Mouse (Mus musculus) liver, embryonic 11.5 days (tissue): ENCODE measurements around the gene Gm3625. TPM values are rescaled to one million over a fixed set of nuclear protein-coding genes. Genes with fewer than 3 reads are reported as not detected.

Experiments
- ATAC-seq: fragments of 200-750 bp; cut with Nextera tagmentation; replicated peaks from 2 replicates; pipeline ENCODE4 v1.8.0; 2017; ENCODE audit warnings: moderate number of reproducible peaks, mild to moderate bottlenecking, moderate TSS enrichment, moderate library complexity; ENCODE audit not compliant: low FRiP score
- DNase-seq: peaks from one replicate; pipeline ENCODE4 v3.0.0-alpha.2; 2017; ENCODE audit warnings: low spot score
- H3K27ac ChIP-seq: fragments of 300-500 bp; sonication (generic); 2 replicates; pipeline ENCODE4 v1.5.1; 2014; ENCODE audit warnings: mild to moderate bottlenecking, low read depth, low read length, control low read depth
- H3K27me3 ChIP-seq: fragments of 300-500 bp; sonication (generic); replicated peaks from 2 replicates; pipeline ENCODE4 v1.6.1; 2014; ENCODE audit warnings: low read length, mixed read lengths; ENCODE audit not compliant: control insufficient read depth, insufficient read depth
- H3K36me3 ChIP-seq: fragments of 300-500 bp; sonication (generic); 2 replicates; pipeline ENCODE4 v1.6.1; 2014; ENCODE audit warnings: mild to moderate bottlenecking, low read length, moderate library complexity, mixed read lengths; ENCODE audit not compliant: control insufficient read depth, insufficient read depth
- H3K4me1 ChIP-seq: fragments of 300-500 bp; sonication (generic); replicated peaks from 2 replicates; pipeline ENCODE4 v1.6.1; 2014; ENCODE audit warnings: low read length, mixed read lengths; ENCODE audit not compliant: control insufficient read depth, insufficient read depth
- H3K4me2 ChIP-seq: fragments of 300-500 bp; sonication (generic); 2 replicates; pipeline ENCODE4 v1.6.1; 2014; ENCODE audit warnings: mild to moderate bottlenecking, control low read depth, moderate library complexity
- H3K4me3 ChIP-seq: fragments of 300-500 bp; sonication (generic); 2 replicates; pipeline ENCODE4 v1.5.1; 2014; ENCODE audit warnings: low read depth, low read length, control low read depth
- H3K9ac ChIP-seq: fragments of 300-500 bp; sonication (generic); 2 replicates; pipeline ENCODE4 v1.6.1; 2014; ENCODE audit warnings: low read depth, low read length, control low read depth
- H3K9me3 ChIP-seq: fragments of 300-500 bp; sonication (generic); 2 replicates; pipeline ENCODE4 v1.6.1; 2016; ENCODE audit warnings: low read length, inconsistent platforms, mixed read lengths; ENCODE audit not compliant: control insufficient read depth
- WGBS: fragments of 180-500 bp; shearing (Covaris S2); extraction: QIAGEN DNeasy Blood & Tissue Kit; methylation state at CpG from one replicate; pipeline ENCODE4 v1.1.7; 2014; 5-methylcytosine and 5-hydroxymethylcytosine counted together
- polyA plus RNA-seq: library from polyadenylated mRNA; unstranded; fragments of >200 nt; fragmentation: Nextera tagmentation; extraction: Ambion mirVana; gene quantifications from 2 replicates; pipeline ENCODE4 v1.2.1, GENCODE M21; 2014

Gene Gm3625
- not detected in 2 replicates for polyA plus RNA-seq

- Histone ChIP-seq H3K36me3 (no peaks in the 10 kb centered on the region), H3K9me3 (no peaks in the 10 kb centered on the region), H3K27ac (peak within 1 kb of the TSS; percentile 81), H3K9ac (peak within 1 kb of the TSS; percentile 88), H3K27me3 (no peaks in the 10 kb centered on the region), H3K4me1 (peaks cover 5% of the 10 kb centered on the region), H3K4me2 (peak within 1 kb of the TSS; percentile 77), H3K4me3 (peak within 1 kb of the TSS; percentile 85)
- peak; percentile 87 for ATAC-seq
- peak; percentile 78 for DNase-seq
- WGBS = under 1% methylated on average over 46 of the region's 49 CpGs
Measured at GRCm38 (mm10) chr12:4592541-4593165, at the start of gene Gm3625, which contains the start of gene Itsn2. Gene Gm3625, minus strand, starts transcription at chr12:4592927. Gene Itsn2, plus strand, starts transcription at chr12:4592638.

DNA sequence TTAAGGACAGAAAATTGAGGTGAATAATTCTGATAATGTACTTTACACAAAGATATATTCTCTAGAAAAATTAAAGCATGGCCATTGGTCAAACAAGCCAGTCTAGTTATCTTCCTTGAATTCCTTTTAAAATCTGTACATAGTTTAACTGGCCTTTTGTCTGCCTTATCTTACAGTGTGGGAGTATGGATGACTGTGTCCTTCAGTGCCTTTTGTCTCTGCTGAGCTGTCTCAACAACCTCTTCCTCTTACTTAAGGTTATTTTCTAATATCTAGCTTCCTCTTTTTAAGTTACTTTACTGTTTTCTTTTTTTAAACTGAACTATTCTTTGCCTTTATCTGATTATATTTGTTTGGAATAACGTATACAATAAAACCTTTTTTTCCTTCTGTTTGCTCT is 48.0 kb upstream of the Gm3625 start:
- no peaks in the 10 kb centered on the region for H3K27me3 ChIP-seq

DNA sequence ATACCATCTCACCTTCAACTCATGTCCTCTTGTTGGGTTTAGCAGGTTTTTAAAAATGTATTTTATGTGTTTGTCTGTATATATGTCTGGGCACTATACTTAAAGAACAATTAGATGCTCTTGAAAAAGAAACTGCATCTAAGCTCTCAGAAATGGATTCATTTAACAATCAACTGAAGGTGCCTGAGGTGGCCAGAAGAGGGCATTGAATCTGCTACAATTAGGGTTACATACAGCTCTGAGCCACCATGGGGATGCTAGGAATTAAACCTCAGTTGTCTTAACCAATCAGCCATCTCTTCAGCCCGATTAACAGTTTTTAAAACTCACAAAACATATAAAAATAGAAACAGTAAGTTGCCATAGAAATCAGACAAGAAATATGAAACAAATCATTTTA is 45.7 kb upstream of the Gm3625 start:
- H3K27me3 ChIP-seq = no peaks in the 10 kb centered on the region
- H3K4me1 ChIP-seq = no peaks in the 10 kb centered on the region
- no peak overlapping the region for H3K4me3 ChIP-seq
- peaks cover 22% of the 10 kb centered on the region for H3K36me3 ChIP-seq
- H3K9me3 ChIP-seq = no peaks in the 10 kb centered on the region
- DNase-seq = no peak
- 81% methylated on average over 1 of the region's 1 CpGs for WGBS
- ATAC-seq = no peak
- H3K27ac ChIP-seq = no peak overlapping the region
- H3K9ac ChIP-seq = no peak overlapping the region
- H3K4me2 ChIP-seq = no peak overlapping the region

More for the DNA sequence above, 48.0 kb upstream of the Gm3625 start:
- ATAC-seq (no peak), DNase-seq (no peak)
- no peaks in the 10 kb centered on the region for H3K4me1 ChIP-seq
- no peak overlapping the region for H3K9ac ChIP-seq
- H3K9me3 ChIP-seq = no peaks in the 10 kb centered on the region
- no peak overlapping the region for H3K4me3 ChIP-seq
- peaks cover 17% of the 10 kb centered on the region for H3K36me3 ChIP-seq
- H3K27ac ChIP-seq = no peak overlapping the region
- 85% methylated on average over 1 of the region's 1 CpGs for WGBS
- H3K4me2 ChIP-seq = no peak overlapping the region

DNA sequence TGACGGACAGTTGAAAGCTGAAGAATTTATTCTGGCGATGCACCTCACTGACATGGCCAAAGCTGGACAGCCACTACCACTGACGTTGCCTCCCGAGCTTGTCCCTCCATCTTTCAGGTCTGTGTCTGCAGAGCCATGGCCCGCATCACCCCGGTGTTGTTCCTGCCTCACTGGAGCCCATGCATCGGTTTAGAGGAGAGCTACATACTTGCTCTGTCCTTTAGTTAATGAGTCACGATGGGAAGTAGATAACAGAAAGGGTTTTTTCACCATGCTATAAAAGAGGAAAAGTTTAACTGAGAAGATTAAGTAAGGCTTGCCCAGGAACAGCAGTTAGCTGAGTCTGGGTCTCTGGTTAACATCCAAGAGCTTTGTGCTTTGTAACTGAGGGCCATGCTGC is 40.2 kb upstream of the Gm3625 start:
- H3K27ac ChIP-seq = no peak overlapping the region
- no peaks in the 10 kb centered on the region for H3K9me3 ChIP-seq
- H3K4me1 ChIP-seq = no peaks in the 10 kb centered on the region
- DNase-seq (no peak), ATAC-seq (no peak)
- 92% methylated on average over 8 of the region's 8 CpGs for WGBS
- no peak overlapping the region for H3K4me2 ChIP-seq
- H3K9ac ChIP-seq = no peak overlapping the region
- peaks cover 19% of the 10 kb centered on the region for H3K36me3 ChIP-seq
- no peaks in the 10 kb centered on the region for H3K27me3 ChIP-seq
- H3K4me3 ChIP-seq = no peak overlapping the region

GRCm38 (mm10) chr12:4624201-4624600 is 31.5 kb upstream of the Gm3625 start:
- no peak for ATAC-seq
- WGBS = 57% methylated on average over 1 of the region's 1 CpGs

GRCm38 (mm10) chr12:4614722-4615121 is 22.0 kb upstream of the Gm3625 start:
- Histone ChIP-seq H3K9ac (no peak overlapping the region), H3K36me3 (no peaks in the 10 kb centered on the region), H3K9me3 (no peaks in the 10 kb centered on the region), H3K27me3 (no peaks in the 10 kb centered on the region), H3K4me1 (no peaks in the 10 kb centered on the region), H3K4me2 (no peak overlapping the region), H3K4me3 (no peak overlapping the region), H3K27ac (no peak overlapping the region)
- DNase-seq (no peak), ATAC-seq (no peak)
- 44% methylated on average over 2 of the region's 2 CpGs for WGBS

More at GRCm38 (mm10) chr12:4624201-4624600, 31.5 kb upstream of the Gm3625 start:
- Histone ChIP-seq H3K9me3 (no peaks in the 10 kb centered on the region), H3K36me3 (no peaks in the 10 kb centered on the region), H3K4me2 (no peak overlapping the region), H3K9ac (no peak overlapping the region), H3K4me3 (no peak overlapping the region), H3K27ac (no peak overlapping the region), H3K4me1 (no peaks in the 10 kb centered on the region), H3K27me3 (no peaks in the 10 kb centered on the region)
- DNase-seq = no peak

GRCm38 (mm10) chr12:4606625-4607024 is 13.9 kb upstream of the Gm3625 start:
- H3K4me3 ChIP-seq = no peak overlapping the region
- ATAC-seq (no peak), DNase-seq (no peak)
- H3K27me3 ChIP-seq = no peaks in the 10 kb centered on the region
- no peak overlapping the region for H3K9ac ChIP-seq
- H3K27ac ChIP-seq = no peak overlapping the region
- peaks cover 3% of the 10 kb centered on the region; the same call in 1 of the 2 replicates for H3K4me1 ChIP-seq
- WGBS = 61% methylated on average over 3 of the region's 3 CpGs
- H3K9me3 ChIP-seq = no peaks in the 10 kb centered on the region
- H3K4me2 ChIP-seq = no peak overlapping the region
- H3K36me3 ChIP-seq = no peaks in the 10 kb centered on the region; the same call in 1 of the 2 replicates

- Histone ChIP-seq H3K27me3 (no peaks in the 10 kb centered on the region), H3K4me2 (no peak overlapping the region), H3K9ac (no peak overlapping the region), H3K27ac (no peak overlapping the region), H3K4me1 (peaks cover 12% of the 10 kb centered on the region), H3K4me3 (no peak overlapping the region), H3K36me3 (no peaks in the 10 kb centered on the region), H3K9me3 (no peaks in the 10 kb centered on the region)
- DNase-seq (no peak), ATAC-seq (no peak)
- WGBS = 68% methylated on average over 4 of the region's 4 CpGs
Measured at GRCm38 (mm10) chr12:4599713-4600112, 7.0 kb upstream of the Gm3625 start.
